Mouse (Mus musculus) myocyte (in vitro differentiated cells): ENCODE results near the gene Wipf2. TPM values are rescaled to one million over a fixed set of nuclear protein-coding genes. Genes with fewer than 3 reads are reported as not detected.
A peak's percentile ranks its signal among the peaks of the same experiment; 100 is the strongest.

Source experiments
- H3K27me3 ChIP-seq: one replicate; pipeline ENCODE4 v1.6.1; 2011; ENCODE audit not compliant: control insufficient read depth, insufficient read depth, insufficient read length
- H3K36me3 ChIP-seq: one replicate; pipeline ENCODE4 v1.6.1; 2011; ENCODE audit not compliant: control insufficient read depth, insufficient read depth
- H3K4me2 ChIP-seq: one replicate; pipeline ENCODE4 v1.6.1; 2011; ENCODE audit warnings: low read depth, control low read depth
- H3K4me3 ChIP-seq: one replicate; pipeline ENCODE4 v1.5.1; 2011; ENCODE audit warnings: mild to moderate bottlenecking, control low read depth, moderate library complexity
- H3K79me2 ChIP-seq: one replicate; pipeline ENCODE4 v1.6.1; 2011; ENCODE audit not compliant: control insufficient read depth, insufficient read depth
- H3ac ChIP-seq: one replicate; pipeline ENCODE4 v1.6.1; 2011; ENCODE audit not compliant: control insufficient read depth, insufficient read length
- CEBPB ChIP-seq: IDR thresholded peaks from 2 replicates; pipeline ENCODE4 v1.6.1; 2011; ENCODE audit warnings: mild to moderate bottlenecking, moderate library complexity; ENCODE audit not compliant: poor library complexity, insufficient read depth, severe bottlenecking
- E2F4 ChIP-seq: IDR thresholded peaks from one replicate; pipeline ENCODE4 v1.6.1; 2011; ENCODE audit warnings: mild to moderate bottlenecking, control low read depth, moderate library complexity; ENCODE audit not compliant: insufficient read depth
- MAX ChIP-seq: IDR thresholded peaks from one replicate; pipeline ENCODE4 v1.6.1; 2011; ENCODE audit warnings: low read depth, mild to moderate bottlenecking, control low read depth
- MYOD1 ChIP-seq, 3 experiments: IDR thresholded peaks; one replicate each; pipeline ENCODE4 v1.6.1; 2011; ENCODE audit warnings: control low read depth in 2 of 3, low read depth in 2 of 3, mild to moderate bottlenecking in 2 of 3, moderate library complexity in 1 of 3; ENCODE audit not compliant: insufficient read length in 2 of 3, control insufficient read depth in 1 of 3
- MYOG ChIP-seq, 3 experiments: IDR thresholded peaks; one replicate each; pipeline ENCODE4 v1.6.1; 2011; ENCODE audit warnings: control low read depth in 2 of 3, low read depth in 2 of 3, mild to moderate bottlenecking in 2 of 3; ENCODE audit not compliant: insufficient read length in 2 of 3, control insufficient read depth in 1 of 3, insufficient read depth in 1 of 3
- POLR2A ChIP-seq: IDR thresholded peaks from one replicate; pipeline ENCODE4 v1.6.1; 2011; ENCODE audit warnings: low read depth, mild to moderate bottlenecking, control low read depth, moderate library complexity; ENCODE audit not compliant: insufficient read length
- POLR2AphosphoS2 ChIP-seq: IDR thresholded peaks from one replicate; pipeline ENCODE4 v1.6.1; 2011; ENCODE audit warnings: low read depth, control low read depth; ENCODE audit not compliant: insufficient read length
- REST ChIP-seq: IDR thresholded peaks from one replicate; pipeline ENCODE4 v1.6.1; 2011; ENCODE audit warnings: mild to moderate bottlenecking, control low read depth, moderate library complexity; ENCODE audit not compliant: insufficient read depth, insufficient read length
- SRF ChIP-seq: IDR thresholded peaks from one replicate; pipeline ENCODE4 v1.6.1; 2011; ENCODE audit warnings: low read depth; ENCODE audit not compliant: control insufficient read depth, insufficient read length
- TCF12 ChIP-seq: IDR thresholded peaks from one replicate; pipeline ENCODE4 v1.6.1; 2011; ENCODE audit warnings: mild to moderate bottlenecking, control low read depth; ENCODE audit not compliant: poor library complexity, insufficient read depth, severe bottlenecking
- TCF3 ChIP-seq: IDR thresholded peaks from one replicate; pipeline ENCODE4 v1.6.1; 2011; ENCODE audit warnings: low read depth, control low read depth; ENCODE audit not compliant: insufficient read length
- USF1 ChIP-seq: IDR thresholded peaks from one replicate; pipeline ENCODE4 v1.6.1; 2011; ENCODE audit warnings: low read depth, mild to moderate bottlenecking, control low read depth, moderate library complexity
- polyA plus RNA-seq: library from polyadenylated mRNA; unstranded; fragments of >200 nt; fragmentation: generic; extraction: Trizol; gene quantifications from one replicate; pipeline ENCODE4 v1.2.1, GENCODE M21; 2012; ENCODE audit warnings: missing spikeins

Wipf2 gene
- polyA plus RNA-seq, 1 experiment, result 5.3 TPM

GRCm38 (mm10) chr11:98934367-98934766 is 70.9 kb downstream of the Wipf2 start:
- Histone ChIP-seq H3K36me3 (no peaks in the 10 kb centered on the region), H3K79me2 (peaks cover 11% of the 10 kb centered on the region), H3K4me2 (no peak overlapping the region), H3ac (no peak overlapping the region), H3K4me3 (no peak overlapping the region), H3K27me3 (no peaks in the 10 kb centered on the region)
- no peak for TF ChIP-seq MYOD1 (IDR thresholded peaks at IDR 0.05; ENCODE audit: control insufficient read depth in 1 of 3, insufficient read length in 2 of 3, low read depth in 2 of 3)
- no peak for TF ChIP-seq POLR2AphosphoS2
- TF ChIP-seq TCF12, result no peak
- TF ChIP-seq TCF3, result no peak
- no peak for TF ChIP-seq REST
- no peak for TF ChIP-seq USF1
- TF ChIP-seq CEBPB, result no peak
- no peak for TF ChIP-seq SRF
- TF ChIP-seq MYOG (IDR thresholded peaks at IDR 0.05; ENCODE audit: control insufficient read depth in 1 of 3, insufficient read depth in 1 of 3, insufficient read length in 2 of 3, low read depth in 2 of 3), result no peak
- TF ChIP-seq E2F4, result no peak
- no peak for TF ChIP-seq MAX
- no peak for TF ChIP-seq POLR2A

- TF ChIP-seq MYOD1 (IDR thresholded peaks at IDR 0.05; ENCODE audit: control insufficient read depth in 1 of 3, insufficient read length in 2 of 3, low read depth in 2 of 3) (no peak), CEBPB (no peak), MYOG (IDR thresholded peaks at IDR 0.05; ENCODE audit: control insufficient read depth in 1 of 3, insufficient read depth in 1 of 3, insufficient read length in 2 of 3, low read depth in 2 of 3) (no peak), USF1 (no peak), SRF (no peak), TCF3 (no peak)
- Histone ChIP-seq H3K36me3 (no peaks in the 10 kb centered on the region), H3ac (no peak overlapping the region), H3K27me3 (no peaks in the 10 kb centered on the region), H3K79me2 (peaks cover 19% of the 10 kb centered on the region), H3K4me2 (peak overlapping the region; percentile 88), H3K4me3 (no peak overlapping the region)
Measured at GRCm38 (mm10) chr11:98935123-98935522, 71.7 kb downstream of the Wipf2 start.

- Histone ChIP-seq H3K79me2 (peaks cover 28% of the 10 kb centered on the region), H3ac (peak overlapping the region; percentile 73), H3K27me3 (no peaks in the 10 kb centered on the region), H3K36me3 (no peaks in the 10 kb centered on the region), H3K4me3 (peak overlapping the region; percentile 73), H3K4me2 (peak overlapping the region; percentile 88)
- TF ChIP-seq POLR2A, result peak; percentile 93
- no peak for TF ChIP-seq REST
- TF ChIP-seq POLR2AphosphoS2, result peak; percentile 95
Measured at GRCm38 (mm10) chr11:98936170-98936569, 72.7 kb downstream of the Wipf2 start.

- H3K4me3 ChIP-seq, result peak overlapping the region; percentile 73
- peak overlapping the region; percentile 88 for H3K4me2 ChIP-seq
- H3K79me2 ChIP-seq, result peaks cover 34% of the 10 kb centered on the region
- TF ChIP-seq TCF12 (no peak), MAX (no peak), MYOD1 (IDR thresholded peaks at IDR 0.05; ENCODE audit: control insufficient read depth in 1 of 3, insufficient read length in 2 of 3, low read depth in 2 of 3) (peak in 1 of 3 experiments; percentile 25), USF1 (no peak), E2F4 (no peak), REST (no peak), POLR2AphosphoS2 (peak; percentile 46), POLR2A (no peak), SRF (no peak), CEBPB (no peak), MYOG (IDR thresholded peaks at IDR 0.05; ENCODE audit: control insufficient read depth in 1 of 3, insufficient read depth in 1 of 3, insufficient read length in 2 of 3, low read depth in 2 of 3) (no peak), TCF3 (no peak)
- peak overlapping the region; percentile 73 for H3ac ChIP-seq
- H3K27me3 ChIP-seq, result no peaks in the 10 kb centered on the region
- no peaks in the 10 kb centered on the region for H3K36me3 ChIP-seq
Measured at GRCm38 (mm10) chr11:98936606-98937409, 73.4 kb downstream of the Wipf2 start.

DNA sequence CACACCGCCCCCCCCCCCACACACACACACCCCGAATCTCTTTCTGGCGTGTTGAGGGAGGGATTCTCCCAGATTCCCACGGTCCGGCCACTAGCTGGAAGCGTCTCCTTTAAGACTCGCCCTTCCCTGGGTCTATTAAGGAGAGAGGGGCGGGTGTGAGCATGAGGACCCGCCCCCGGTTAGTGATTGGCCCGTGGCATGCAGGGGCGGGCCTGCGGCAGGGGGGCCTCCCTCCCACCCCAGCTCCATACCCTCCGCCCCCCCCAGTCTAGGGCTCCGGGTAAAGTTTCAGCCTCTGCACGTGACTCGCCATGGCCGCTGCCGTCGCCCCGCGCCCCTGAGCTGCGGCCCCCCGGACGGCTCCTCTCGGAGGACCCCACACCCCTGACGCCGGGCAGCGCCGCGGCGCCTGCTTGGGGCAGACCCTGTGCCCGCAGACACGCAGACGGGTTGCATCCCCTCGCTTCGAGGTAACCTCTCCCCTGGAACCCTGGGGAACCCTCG is 74.0 kb downstream of the Wipf2 start:
- Histone ChIP-seq H3K4me2 (peak overlapping the region; percentile 96), H3ac (peak overlapping the region; percentile 73), H3K36me3 (no peaks in the 10 kb centered on the region), H3K4me3 (peak overlapping the region; percentile 73), H3K27me3 (no peaks in the 10 kb centered on the region), H3K79me2 (peaks cover 36% of the 10 kb centered on the region)
- TF ChIP-seq CEBPB (no peak), MYOG (IDR thresholded peaks at IDR 0.05; ENCODE audit: control insufficient read depth in 1 of 3, insufficient read depth in 1 of 3, insufficient read length in 2 of 3, low read depth in 2 of 3) (no peak), POLR2AphosphoS2 (peak; percentile 41), USF1 (peak; percentile 76), TCF3 (no peak), POLR2A (peak; percentile 51), SRF (peak; percentile 45), MYOD1 (IDR thresholded peaks at IDR 0.05; ENCODE audit: control insufficient read depth in 1 of 3, insufficient read length in 2 of 3, low read depth in 2 of 3) (peak in 1 of 3 experiments; percentile 34), MAX (no peak), REST (no peak), E2F4 (no peak), TCF12 (no peak)
